Mouse (Mus musculus): ENCODE measurements around the gene Tex12.

The Tex12 gene

GRCm38 (mm10) chr9:50522574-50522973, 38.6 kb downstream of the Tex12 start:
- in situ Hi-C loops (cut with MboI, MseI): no loop called here

- in situ Hi-C loops (cut with MboI, MseI): no loop called here
Measured at GRCm38 (mm10) chr9:50521562-50521961, 39.6 kb downstream of the Tex12 start.

DNA sequence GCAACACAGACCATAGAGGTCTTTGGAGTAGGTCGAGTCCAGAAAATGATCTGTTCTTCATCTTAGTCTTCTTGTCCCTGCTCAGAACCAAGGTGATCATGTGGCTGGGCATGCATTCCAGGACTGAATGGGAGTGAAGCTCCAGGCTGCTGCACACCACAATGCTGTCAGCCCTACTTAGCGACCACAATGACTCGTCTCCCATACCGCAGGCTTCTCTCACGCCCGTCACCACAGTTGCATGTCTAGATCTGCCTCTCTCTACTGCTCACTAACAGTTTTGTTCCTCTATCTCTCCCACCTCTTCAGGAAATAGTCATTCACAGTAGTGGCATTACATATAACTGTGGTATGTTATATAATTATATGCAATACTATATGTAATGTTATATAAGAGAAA, 40.4 kb downstream of the Tex12 start:
- in situ Hi-C loops (cut with MboI, MseI): no loop called here

GRCm38 (mm10) chr9:50518781-50519180, 42.3 kb downstream of the Tex12 start:
- in situ Hi-C loops (cut with MboI, MseI): no loop called here

- in situ Hi-C loops (cut with MboI, MseI): no loop called here
Measured at GRCm38 (mm10) chr9:50515462-50515861, 45.7 kb downstream of the Tex12 start.

DNA sequence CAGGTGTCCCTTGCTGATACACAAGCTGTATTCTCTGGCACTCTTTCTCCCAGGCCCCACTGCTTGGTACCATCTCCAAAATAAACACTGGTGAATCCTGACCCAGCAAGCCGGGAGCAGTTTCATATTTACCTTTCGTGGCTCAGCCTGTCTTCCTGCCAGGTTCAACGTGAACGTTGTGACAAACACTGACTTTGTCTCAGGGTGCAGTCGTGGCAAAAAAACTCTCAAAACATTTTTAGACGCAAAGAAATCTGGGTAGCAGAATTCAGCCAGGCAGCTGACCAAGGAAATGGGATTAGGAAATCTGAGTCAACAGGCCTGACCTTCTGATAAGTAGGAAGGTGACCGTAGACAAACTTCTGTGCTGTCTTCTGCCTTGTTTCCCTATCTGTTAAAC, 53.6 kb downstream of the Tex12 start:
- in situ Hi-C loops (cut with MboI, MseI): no loop called here
